Mouse (Mus musculus): Measurements from ENCODE around the gene Taf10.

DNA sequence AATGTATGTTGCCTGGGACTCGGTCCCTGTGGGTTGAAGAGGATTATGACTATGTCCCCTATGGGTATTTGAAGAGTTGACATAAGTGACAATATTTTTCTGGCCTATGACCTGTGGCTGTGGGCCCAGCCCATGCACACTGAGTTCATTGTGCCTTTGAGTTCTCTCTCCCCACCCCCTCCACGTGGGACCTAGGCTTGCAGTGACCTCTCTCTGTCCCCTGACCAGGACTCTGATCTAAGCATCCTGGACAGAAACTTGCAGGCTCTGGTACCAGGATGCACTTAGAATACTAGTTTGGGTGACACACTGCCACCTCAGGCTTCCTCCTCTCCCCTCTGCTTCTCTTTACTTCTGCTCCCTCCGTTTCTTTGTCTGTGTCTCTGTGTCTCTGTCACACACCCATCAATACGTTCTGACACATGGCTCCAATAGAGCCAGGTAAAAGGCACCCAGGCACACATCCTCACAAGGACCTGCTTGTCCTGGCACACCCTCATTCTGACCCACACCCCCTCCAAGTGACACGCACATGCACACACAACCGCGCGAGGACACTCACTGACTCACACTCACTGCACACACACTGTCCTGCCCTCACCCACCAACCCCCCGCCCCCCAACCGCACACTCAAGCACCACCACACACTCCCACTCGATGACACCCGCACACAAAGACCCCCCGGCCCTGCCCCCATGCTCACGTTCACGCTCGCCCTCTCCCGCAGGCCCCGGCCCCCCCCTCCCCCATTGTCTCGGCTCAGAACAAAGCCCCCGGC lies 42.5 kb upstream of the Taf10 start:
- TF ChIP-seq CTCF (IDR thresholded peaks at IDR 0.05; ENCODE audit: extremely low read depth, insufficient read depth, insufficient read length, insufficient replicate concordance) (no peak), POLR2A (IDR thresholded peaks at IDR 0.05; ENCODE audit: low read depth, low read length) (no peak)
